Mouse (Mus musculus) neural tube, embryonic 15.5 days (tissue): ENCODE measurements around the gene Cit. TPM values are rescaled to one million over a fixed set of nuclear protein-coding genes. Genes with fewer than 3 reads are reported as not detected.

Source experiments
- ATAC-seq: fragments of 200-750 bp; cut with Nextera tagmentation; 2 replicates; pipeline ENCODE4 v1.8.0; 2017; ENCODE audit warnings: mild to moderate bottlenecking, moderate TSS enrichment, moderate library complexity; ENCODE audit not compliant: low FRiP score
- H3K27ac ChIP-seq: fragments of 300-500 bp; sonication (generic); replicated peaks from 2 replicates; pipeline ENCODE4 v1.5.1; 2015; ENCODE audit warnings: mild to moderate bottlenecking, inconsistent platforms
- H3K27me3 ChIP-seq: fragments of 300-500 bp; sonication (generic); replicated peaks from 2 replicates; pipeline ENCODE4 v1.6.1; 2015; ENCODE audit warnings: inconsistent platforms
- H3K36me3 ChIP-seq: fragments of 300-500 bp; sonication (generic); 2 replicates; pipeline ENCODE4 v1.6.1; 2015; ENCODE audit warnings: inconsistent platforms
- H3K4me1 ChIP-seq: fragments of 300-500 bp; sonication (generic); 2 replicates; pipeline ENCODE4 v1.6.1; 2015; ENCODE audit warnings: inconsistent platforms
- H3K4me2 ChIP-seq: fragments of 300-500 bp; sonication (generic); 2 replicates; pipeline ENCODE4 v1.6.1; 2015; ENCODE audit warnings: inconsistent platforms, mild to moderate bottlenecking, moderate library complexity
- H3K4me3 ChIP-seq: fragments of 300-500 bp; sonication (generic); replicated peaks from 2 replicates; pipeline ENCODE4 v1.5.1; 2015; ENCODE audit warnings: mild to moderate bottlenecking, inconsistent platforms
- H3K9ac ChIP-seq: fragments of 300-500 bp; sonication (generic); replicated peaks from 2 replicates; pipeline ENCODE4 v1.6.1; 2015; ENCODE audit warnings: mild to moderate bottlenecking, inconsistent platforms
- H3K9me3 ChIP-seq: fragments of 300-500 bp; sonication (generic); replicated peaks from 2 replicates; pipeline ENCODE4 v1.6.1; 2016; ENCODE audit warnings: inconsistent platforms
- WGBS: fragments of 180-500 bp; shearing (Covaris S2); methylation state at CpG from one replicate; pipeline ENCODE4 v1.1.7; 2015; ENCODE audit warnings: mixed read lengths; 5-methylcytosine and 5-hydroxymethylcytosine counted together
- polyA plus RNA-seq: library from polyadenylated mRNA; unstranded; fragments of >200 nt; fragmentation: Nextera tagmentation; extraction: Ambion mirVana; gene quantifications from 2 replicates; pipeline ENCODE4 v1.2.1, GENCODE M21; 2015

The Cit gene
- polyA plus RNA-seq, 1 experiment from 2014 or later = 40.1 TPM

GRCm38 (mm10) chr5:116052171-116052570 lies 207.1 kb downstream of the Cit start:
- no peak overlapping the region for H3K4me2 ChIP-seq
- H3K9ac ChIP-seq = no peak overlapping the region
- no peak overlapping the region for H3K27ac ChIP-seq
- H3K9me3 ChIP-seq = no peaks in the 10 kb centered on the region
- H3K4me1 ChIP-seq = no peaks in the 10 kb centered on the region
- 85% methylated on average over 5 of the region's 5 CpGs for WGBS
- no peak for ATAC-seq
- H3K27me3 ChIP-seq = no peaks in the 10 kb centered on the region
- H3K36me3 ChIP-seq = no peaks in the 10 kb centered on the region
- H3K4me3 ChIP-seq = no peak overlapping the region

DNA sequence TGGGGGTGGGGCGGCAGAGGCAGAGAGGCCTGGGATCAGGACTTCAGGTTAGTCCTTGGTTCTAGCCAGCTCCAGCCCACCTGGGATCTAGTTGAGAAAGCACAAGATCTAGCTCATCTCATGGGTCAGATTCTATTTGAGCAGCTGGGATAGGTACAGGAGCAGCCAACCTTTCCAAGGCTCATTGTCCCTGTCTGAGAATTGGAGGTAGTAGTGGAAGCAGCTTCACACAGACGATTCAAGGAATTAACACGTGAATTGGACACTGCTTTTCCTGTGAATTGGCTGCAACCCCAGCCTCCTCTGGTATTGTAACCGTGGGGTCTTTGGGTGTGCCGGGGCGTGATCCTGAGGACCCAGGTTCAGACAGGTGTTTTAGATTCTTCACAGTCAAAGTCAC lies 207.7 kb downstream of the Cit start:
- Histone ChIP-seq H3K4me2 (no peak overlapping the region), H3K9ac (no peak overlapping the region), H3K4me1 (no peaks in the 10 kb centered on the region), H3K27ac (no peak overlapping the region), H3K4me3 (no peak overlapping the region), H3K9me3 (no peaks in the 10 kb centered on the region), H3K36me3 (no peaks in the 10 kb centered on the region), H3K27me3 (no peaks in the 10 kb centered on the region)
- no peak for ATAC-seq
- WGBS = 63% methylated on average over 6 of the region's 6 CpGs

Other genes starting within 250 kb of the Cit start
- gene Rab35, start 213.4 kb upstream of the Cit start, polyA plus RNA-seq = 20.8 and 21.1 TPM in 2 replicates
- 35.0 and 44.0 TPM in 2 replicates for gene Bicdl1, start 113.7 kb upstream of the Cit start, polyA plus RNA-seq
- 50.1 and 53.6 TPM in 2 replicates for gene Prkab1, start 179.2 kb downstream of the Cit start, polyA plus RNA-seq
- 0.10 TPM in 1 of 2 replicates, not detected in the other for gene Tmem233, start 238.0 kb downstream of the Cit start, polyA plus RNA-seq